Mouse (Mus musculus) forebrain, embryonic 16.5 days (tissue): ENCODE measurements around the gene Spaca9. TPM values are rescaled to one million over a fixed set of nuclear protein-coding genes. Genes with fewer than 3 reads are reported as not detected.

Experiments used
- ATAC-seq: fragments of 200-750 bp; cut with Nextera tagmentation; 2 replicates; pipeline ENCODE4 v1.8.0; 2017; ENCODE audit warnings: mild to moderate bottlenecking, moderate library complexity
- H3K27ac ChIP-seq: fragments of 300-500 bp; sonication (generic); 2 replicates; pipeline ENCODE4 v1.5.1; 2014; ENCODE audit warnings: low read length, control low read depth
- H3K27me3 ChIP-seq: fragments of 300-500 bp; sonication (generic); replicated peaks from 2 replicates; pipeline ENCODE4 v1.6.1; 2014; ENCODE audit warnings: low read length; ENCODE audit not compliant: control insufficient read depth, insufficient read depth
- H3K36me3 ChIP-seq: fragments of 300-500 bp; sonication (generic); 2 replicates; pipeline ENCODE4 v1.6.1; 2014; ENCODE audit not compliant: control insufficient read depth, insufficient read depth
- H3K4me1 ChIP-seq: fragments of 300-500 bp; sonication (generic); replicated peaks from 2 replicates; pipeline ENCODE4 v1.6.1; 2014; ENCODE audit warnings: low read length; ENCODE audit not compliant: control insufficient read depth, insufficient read depth
- H3K4me2 ChIP-seq: fragments of 300-500 bp; sonication (generic); 2 replicates; pipeline ENCODE4 v1.6.1; 2014; ENCODE audit warnings: mild to moderate bottlenecking, low read length, control low read depth
- H3K4me3 ChIP-seq: fragments of 300-500 bp; sonication (generic); replicated peaks from 2 replicates; pipeline ENCODE4 v1.5.1; 2014; ENCODE audit warnings: mild to moderate bottlenecking, low read length, control low read depth
- H3K9ac ChIP-seq: fragments of 300-500 bp; sonication (generic); replicated peaks from 2 replicates; pipeline ENCODE4 v1.6.1; 2014; ENCODE audit warnings: low read depth, low read length, control low read depth
- H3K9me3 ChIP-seq: fragments of 300-500 bp; sonication (generic); 2 replicates; pipeline ENCODE4 v1.6.1; 2016; ENCODE audit warnings: low read length; ENCODE audit not compliant: control insufficient read depth
- WGBS: fragments of 180-500 bp; shearing (Covaris S2); extraction: QIAGEN DNeasy Blood & Tissue Kit; methylation state at CpG from one replicate; pipeline ENCODE4 v1.1.7; 2014; 5-methylcytosine and 5-hydroxymethylcytosine counted together
- polyA plus RNA-seq: library from polyadenylated mRNA; unstranded; fragments of >200 nt; fragmentation: Nextera tagmentation; extraction: Ambion mirVana; gene quantifications from 2 replicates; pipeline ENCODE4 v1.2.1, GENCODE M21; 2015

Gene Spaca9
- polyA plus RNA-seq, 1 experiment from 2014 or later = 2.1 TPM

DNA sequence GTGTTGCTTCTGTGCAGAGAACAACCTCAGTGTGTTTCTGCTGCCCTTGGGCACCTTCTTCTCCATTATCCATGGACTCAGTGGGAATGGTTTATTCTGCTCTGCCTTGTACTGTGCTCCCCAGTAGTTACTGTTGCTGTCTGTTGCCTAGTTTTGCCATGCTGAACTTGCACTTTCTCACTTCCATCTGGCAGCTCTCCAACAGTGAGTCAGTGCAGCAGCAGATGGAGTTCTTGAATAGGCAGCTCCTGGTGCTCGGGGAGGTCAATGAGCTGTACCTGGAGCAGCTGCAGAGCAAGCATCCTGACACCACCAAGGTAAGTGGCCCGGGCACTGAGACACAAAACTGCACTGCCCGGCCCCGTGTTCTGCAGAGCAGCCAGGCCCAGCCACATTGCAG lies 17.8 kb downstream of the Spaca9 start:
- no peak overlapping the region for H3K4me3 ChIP-seq
- H3K4me2 ChIP-seq = no peak overlapping the region
- H3K9ac ChIP-seq = no peak overlapping the region
- 0 out of 2 replicates have a peak, but pooled peaks cover 2% of the 10 kb centered on the region for H3K4me1 ChIP-seq
- H3K9me3 ChIP-seq = no peaks in the 10 kb centered on the region
- peaks cover 42% of the 10 kb centered on the region for H3K36me3 ChIP-seq
- H3K27ac ChIP-seq = no peak overlapping the region
- 61% methylated on average over 4 of the region's 4 CpGs for WGBS
- ATAC-seq = no peak
- H3K27me3 ChIP-seq = no peaks in the 10 kb centered on the region

DNA sequence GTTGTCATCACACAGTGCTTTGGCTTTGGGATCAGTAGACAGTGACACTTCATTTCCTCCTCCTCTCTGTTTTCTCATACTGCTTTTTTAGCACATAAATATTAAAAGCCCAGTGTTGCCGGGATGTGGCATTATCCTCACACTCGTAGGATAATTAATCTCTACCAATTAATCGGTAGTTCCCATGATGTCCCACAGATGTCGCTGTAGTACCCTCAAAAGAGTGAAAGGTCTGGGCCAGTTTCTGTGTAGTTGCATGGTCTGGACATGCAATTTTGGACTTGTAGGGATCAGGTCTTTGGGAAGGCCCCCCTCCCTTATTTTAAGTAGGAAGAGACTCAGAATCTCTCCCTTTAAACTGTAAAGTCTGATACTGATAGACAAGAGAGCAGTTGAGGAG lies 18.8 kb downstream of the Spaca9 start:
- Histone ChIP-seq H3K9ac (no peak overlapping the region), H3K4me1 (0 out of 2 replicates have a peak, but pooled peaks cover 2% of the 10 kb centered on the region), H3K4me2 (no peak overlapping the region), H3K27ac (no peak overlapping the region), H3K36me3 (peaks cover 46% of the 10 kb centered on the region), H3K27me3 (no peaks in the 10 kb centered on the region), H3K9me3 (no peaks in the 10 kb centered on the region), H3K4me3 (no peak overlapping the region)
- no peak for ATAC-seq
- 20% methylated on average over 4 of the region's 4 CpGs for WGBS

DNA sequence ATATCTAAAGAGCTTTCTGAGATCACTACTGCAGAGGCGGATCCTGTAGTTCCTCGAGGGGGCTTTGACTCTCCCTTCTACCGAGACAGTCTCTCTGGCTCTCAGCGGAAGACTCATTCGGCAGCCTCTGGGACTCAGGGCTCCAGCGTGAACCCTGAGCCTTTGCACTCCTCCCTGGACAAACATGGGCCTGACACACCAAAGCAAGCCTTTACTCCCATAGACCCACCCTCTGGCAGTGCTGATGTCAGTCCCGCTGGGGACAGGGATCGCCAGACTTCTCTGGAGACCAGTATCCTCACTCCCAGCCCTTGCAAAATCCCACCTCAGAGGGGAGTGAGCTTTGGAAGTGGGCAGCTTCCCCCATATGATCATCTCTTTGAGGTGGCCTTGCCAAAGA lies 23.5 kb downstream of the Spaca9 start:
- 92% methylated on average over 8 of the region's 8 CpGs for WGBS

DNA sequence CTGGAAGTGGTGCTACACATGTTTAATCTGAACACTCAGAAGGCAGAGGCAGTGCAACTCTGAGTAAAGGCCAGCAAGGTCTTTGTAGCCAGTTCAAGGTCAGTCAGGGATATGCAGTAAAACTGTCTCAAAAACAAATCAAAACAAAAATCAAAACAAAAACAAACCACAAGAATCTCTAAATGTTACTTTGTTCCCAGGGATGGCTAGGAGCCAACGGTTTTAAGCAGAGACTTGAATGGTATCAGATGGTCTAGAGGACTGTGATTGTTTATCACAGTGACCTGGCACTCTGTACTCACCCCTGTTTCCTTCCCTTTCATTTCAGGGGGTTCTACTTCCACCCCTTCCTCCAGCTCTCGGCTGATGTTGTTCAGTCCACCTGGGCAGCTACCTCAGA lies 28.1 kb downstream of the Spaca9 start:
- H3K36me3 ChIP-seq = peaks cover 52% of the 10 kb centered on the region
- H3K9me3 ChIP-seq = no peaks in the 10 kb centered on the region
- H3K27ac ChIP-seq = no peak overlapping the region
- H3K4me3 ChIP-seq = no peak overlapping the region
- no peaks in the 10 kb centered on the region for H3K27me3 ChIP-seq
- no peaks in the 10 kb centered on the region for H3K4me1 ChIP-seq
- no peak overlapping the region for H3K9ac ChIP-seq
- 86% methylated on average over 2 of the region's 2 CpGs for WGBS
- no peak for ATAC-seq
- no peak overlapping the region for H3K4me2 ChIP-seq

More for the DNA sequence above, 23.5 kb downstream of the Spaca9 start:
- Histone ChIP-seq H3K4me2 (no peak overlapping the region), H3K9ac (no peak overlapping the region), H3K36me3 (peaks cover 48% of the 10 kb centered on the region), H3K9me3 (no peaks in the 10 kb centered on the region), H3K27me3 (no peaks in the 10 kb centered on the region), H3K4me1 (no peaks in the 10 kb centered on the region), H3K27ac (no peak overlapping the region), H3K4me3 (no peak overlapping the region)
- ATAC-seq = no peak

DNA sequence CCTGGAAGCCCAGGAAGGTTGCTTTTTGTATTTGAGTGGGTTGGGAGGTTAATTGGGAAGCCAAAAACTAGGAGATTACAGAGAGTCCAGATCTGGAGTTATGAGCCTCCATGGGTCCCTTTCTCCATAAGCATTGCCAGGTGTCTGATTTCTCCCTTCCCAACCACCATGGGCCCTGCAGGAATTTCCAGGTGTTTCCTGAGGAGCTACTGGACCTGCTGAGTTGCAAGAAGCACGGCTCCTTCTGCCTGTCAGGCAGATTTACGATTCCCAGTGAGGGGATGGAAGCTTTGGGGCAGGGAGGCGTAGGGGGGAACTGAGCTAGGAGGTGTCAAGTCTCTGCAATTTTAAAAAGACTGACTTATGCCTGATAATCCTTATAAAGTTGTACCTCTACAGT lies 33.7 kb downstream of the Spaca9 start:
- Histone ChIP-seq H3K4me3 (no peak overlapping the region), H3K36me3 (peaks cover 42% of the 10 kb centered on the region), H3K27me3 (no peaks in the 10 kb centered on the region), H3K27ac (no peak overlapping the region), H3K4me2 (no peak overlapping the region), H3K9ac (no peak overlapping the region), H3K4me1 (no peaks in the 10 kb centered on the region), H3K9me3 (no peaks in the 10 kb centered on the region)
- 91% methylated on average over 3 of the region's 3 CpGs for WGBS
- no peak for ATAC-seq

DNA sequence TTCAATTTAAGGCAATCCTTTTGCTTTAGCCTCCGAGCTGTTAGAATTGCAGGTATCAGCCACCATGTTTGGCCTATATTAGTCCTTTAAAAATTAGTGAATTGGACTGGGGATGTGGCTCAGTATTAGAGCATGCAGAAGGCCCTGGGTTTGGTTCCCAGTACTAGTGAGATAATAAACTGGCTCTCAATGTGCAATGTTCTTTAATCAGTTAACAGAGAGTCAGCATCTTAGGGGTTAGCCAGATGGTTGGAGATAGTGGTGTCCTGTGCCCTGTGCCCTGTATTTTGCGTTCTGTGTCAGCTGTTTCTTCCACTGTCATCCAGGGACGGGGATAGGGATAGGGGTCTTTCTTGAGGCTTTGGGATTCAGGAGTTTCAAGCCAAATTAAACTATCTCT lies 36.6 kb downstream of the Spaca9 start:
- ATAC-seq = no peak
- Histone ChIP-seq H3K9me3 (no peaks in the 10 kb centered on the region), H3K27ac (no peak overlapping the region), H3K27me3 (no peaks in the 10 kb centered on the region), H3K4me1 (no peaks in the 10 kb centered on the region), H3K4me2 (no peak overlapping the region), H3K4me3 (no peak overlapping the region), H3K9ac (no peak overlapping the region), H3K36me3 (peaks cover 40% of the 10 kb centered on the region)
- WGBS = 100% methylated on average over 3 of the region's 3 CpGs

DNA sequence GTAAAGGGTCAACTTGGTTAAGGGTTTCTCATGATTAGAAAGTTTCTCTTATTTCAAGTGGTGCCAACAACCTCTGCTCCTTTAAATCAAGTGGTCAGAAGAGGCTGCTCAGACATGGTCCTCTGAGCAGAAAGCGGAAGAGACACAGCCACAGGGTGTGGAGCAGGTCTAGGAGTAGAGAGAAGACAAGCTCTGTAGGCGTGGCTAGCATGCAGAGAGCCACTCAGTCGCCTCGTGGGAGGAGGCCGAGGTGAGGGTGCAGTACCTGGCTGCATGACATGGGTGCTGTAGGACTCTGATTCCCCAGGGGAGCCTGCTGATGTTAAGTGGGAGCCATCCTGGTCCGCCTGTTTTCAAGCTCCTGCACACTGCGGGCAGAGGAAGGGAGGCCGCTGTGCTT lies 43.3 kb downstream of the Spaca9 start:
- Histone ChIP-seq H3K36me3 (peaks cover 15% of the 10 kb centered on the region), H3K4me3 (no peak overlapping the region), H3K4me2 (no peak overlapping the region), H3K9me3 (no peaks in the 10 kb centered on the region), H3K27me3 (no peaks in the 10 kb centered on the region), H3K4me1 (no peaks in the 10 kb centered on the region), H3K9ac (no peak overlapping the region), H3K27ac (no peak overlapping the region)
- 76% methylated on average over 8 of the region's 8 CpGs for WGBS
- no peak for ATAC-seq

DNA sequence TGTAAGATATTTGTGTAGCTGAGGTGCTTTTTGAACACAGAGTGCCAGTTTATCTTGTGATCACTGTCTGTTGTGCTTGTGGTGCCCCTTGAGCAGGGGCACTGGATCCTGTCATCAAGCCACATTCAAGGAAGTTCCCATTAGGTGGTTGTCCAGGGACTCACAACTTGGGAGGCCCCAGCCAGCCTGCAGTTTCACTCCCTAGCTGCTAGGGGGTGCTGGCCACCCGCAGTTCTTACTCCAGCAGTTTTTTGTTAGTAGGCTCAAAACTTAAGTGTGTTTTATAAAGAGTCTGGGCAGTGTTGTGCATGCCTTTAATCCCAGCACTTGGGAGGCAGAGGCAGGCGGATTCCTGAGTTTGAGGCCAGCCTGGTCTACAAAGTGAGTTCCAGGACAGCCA lies 45.2 kb downstream of the Spaca9 start:
- 71% methylated on average over 2 of the region's 2 CpGs for WGBS
- H3K27me3 ChIP-seq = no peaks in the 10 kb centered on the region
- no peak overlapping the region for H3K9ac ChIP-seq
- no peak overlapping the region for H3K4me3 ChIP-seq
- H3K36me3 ChIP-seq = peaks cover 12% of the 10 kb centered on the region
- no peaks in the 10 kb centered on the region for H3K4me1 ChIP-seq
- H3K9me3 ChIP-seq = no peaks in the 10 kb centered on the region
- H3K27ac ChIP-seq = no peak overlapping the region
- H3K4me2 ChIP-seq = no peak overlapping the region
- no peak for ATAC-seq

DNA sequence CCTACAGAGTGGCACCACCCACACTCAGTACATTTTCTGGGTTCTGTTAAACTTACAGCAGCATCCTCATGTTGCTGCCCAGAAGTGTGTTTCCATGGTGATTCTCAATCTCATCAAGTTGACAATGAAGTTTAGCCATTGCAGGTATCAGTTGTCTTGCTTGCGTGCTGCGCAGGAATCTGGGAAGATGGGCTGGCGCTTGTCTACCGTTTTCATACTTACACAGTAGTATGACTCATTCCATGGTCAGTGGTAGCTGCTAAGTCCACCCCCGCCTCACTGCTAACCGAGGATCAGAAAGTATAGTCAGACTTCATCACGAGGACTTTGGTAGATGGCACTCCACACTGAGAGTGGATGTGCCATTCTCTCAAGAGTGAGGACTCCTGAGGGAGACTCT lies 46.2 kb downstream of the Spaca9 start:
- Histone ChIP-seq H3K4me3 (no peak overlapping the region), H3K27me3 (no peaks in the 10 kb centered on the region), H3K4me2 (no peak overlapping the region), H3K36me3 (peaks cover 6% of the 10 kb centered on the region; the same call in 1 of the 2 replicates), H3K4me1 (no peaks in the 10 kb centered on the region), H3K9ac (no peak overlapping the region), H3K27ac (no peak overlapping the region), H3K9me3 (no peaks in the 10 kb centered on the region)
- no peak for ATAC-seq
- 96% methylated on average over 7 of the region's 7 CpGs for WGBS

DNA sequence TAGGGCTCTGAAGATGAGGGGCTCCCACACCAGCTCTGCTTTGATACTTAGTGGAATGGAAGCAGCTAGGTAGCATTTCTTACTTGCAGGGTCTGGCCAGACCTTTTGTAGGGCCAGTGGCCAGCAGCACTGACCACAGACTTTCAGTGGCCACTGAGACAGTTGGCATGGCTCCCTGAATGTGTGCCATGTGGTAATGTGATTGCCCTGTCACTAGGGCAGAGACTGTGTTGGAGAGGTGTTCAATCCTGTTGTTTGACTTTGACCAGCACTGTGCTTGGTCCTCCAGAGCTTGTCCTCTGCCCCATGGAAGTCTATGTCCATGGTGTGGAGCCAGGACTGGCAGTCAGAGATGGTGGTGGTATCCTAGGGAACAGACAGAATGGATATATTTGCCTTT lies 49.0 kb downstream of the Spaca9 start:
- Histone ChIP-seq H3K9me3 (no peaks in the 10 kb centered on the region), H3K27me3 (no peaks in the 10 kb centered on the region), H3K4me3 (no peak overlapping the region), H3K4me1 (no peaks in the 10 kb centered on the region), H3K27ac (no peak overlapping the region), H3K4me2 (no peak overlapping the region), H3K9ac (no peak overlapping the region), H3K36me3 (0 out of 2 replicates have a peak, but pooled peaks cover 2% of the 10 kb centered on the region)
- no peak for ATAC-seq
